Mouse (Mus musculus): ENCODE results near the gene Gast. TPM values are rescaled to one million over a fixed set of nuclear protein-coding genes. Genes with fewer than 3 reads are reported as not detected.
"Not testable (repeated sequence)": the region's sequence is repeated elsewhere in the genome, so short reads cannot be mapped to it uniquely, and the experiment has no call there.

Gast gene
- total and polyA plus RNA-seq, 3 experiments: not detected

DNA sequence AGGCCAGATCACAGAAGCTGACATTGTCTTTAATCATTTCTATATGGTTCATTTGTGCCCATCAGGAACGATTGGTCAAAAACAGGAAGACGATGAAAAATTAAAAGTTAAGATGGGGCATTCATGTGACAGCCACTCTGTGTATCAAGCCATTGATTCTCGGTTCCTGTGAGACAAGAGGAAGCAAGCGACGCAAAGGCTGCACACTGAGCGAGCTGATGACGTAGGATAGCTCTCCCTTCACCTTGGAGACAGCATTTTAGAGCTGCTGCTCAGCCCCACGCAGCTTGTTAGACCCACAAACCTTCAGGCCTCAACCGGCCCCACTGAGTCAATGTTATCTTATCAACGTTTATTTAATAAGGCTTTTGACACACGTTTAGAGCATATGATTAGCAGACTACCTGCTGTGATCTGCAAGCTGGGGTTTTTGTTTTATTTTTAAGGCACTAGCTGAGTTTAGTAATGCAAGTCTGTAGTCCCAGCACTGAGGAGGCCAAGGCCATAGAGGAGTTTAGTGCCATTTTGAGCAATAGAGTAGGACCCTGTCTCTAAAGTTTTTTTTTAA lies 9.1 kb upstream of the Gast start:
- ATAC-seq (ENCODE audit: extremely low read depth, insufficient number of reproducible peaks, low FRiP score, poor library complexity, severe bottlenecking) (no peak), DNase-seq (ENCODE audit: low spot score) (no peak)
- Histone ChIP-seq H3K4me3 (ENCODE audit: low read depth, low read length) (no peak overlapping the region), H3K9me3 (replicated peaks) (no peaks in the 10 kb centered on the region), H3K36me3 (replicated peaks) (peaks cover 23% of the 10 kb centered on the region), H3K4me1 (ENCODE audit: insufficient read depth, low read depth, low read length) (peaks cover 14% of the 10 kb centered on the region), H3K27me3 (ENCODE audit: insufficient read depth, low read length) (peaks cover 15% of the 10 kb centered on the region; the same call in 1 of the 2 replicates)
- TF ChIP-seq GATA2 (IDR thresholded peaks at IDR 0.05; ENCODE audit: borderline replicate concordance, low read depth, low read length) (no peak), GATA1 (IDR thresholded peaks at IDR 0.05; ENCODE audit: borderline replicate concordance, low read length) (no peak), POLR2AphosphoS5 (IDR thresholded peaks at IDR 0.05; ENCODE audit: insufficient replicate concordance, low read depth, low read length) (no peak), TAL1 (conservative IDR thresholded peaks at IDR 0.05; ENCODE audit: low read depth, low read length) (no peak), CTCF (IDR thresholded peaks at IDR 0.05; ENCODE audit: low read depth, low read length) (no peak)

DNA sequence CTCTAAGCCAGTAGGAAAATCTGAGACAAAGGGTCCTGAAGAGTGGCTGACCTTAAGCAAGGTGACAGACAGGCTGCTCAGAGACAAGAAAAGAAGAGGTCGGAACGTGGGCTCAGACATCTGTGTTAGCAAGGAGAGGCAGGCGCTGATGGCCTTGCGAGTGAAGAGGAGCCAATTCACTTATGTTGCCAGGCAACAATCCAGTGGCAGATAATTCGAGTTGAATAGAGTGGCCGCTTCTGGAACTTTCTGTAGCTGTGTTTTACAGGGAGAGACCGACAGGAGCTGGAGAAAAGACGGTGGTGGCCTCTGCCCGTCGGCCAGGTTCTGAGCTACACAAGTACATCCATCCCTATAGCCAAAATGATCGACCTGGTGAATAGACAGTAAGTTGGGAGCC lies 6.9 kb upstream of the Gast start:
- Histone ChIP-seq H3K36me3 (replicated peaks) (peaks cover 6% of the 10 kb centered on the region), H3K4me1 (ENCODE audit: insufficient read depth, low read depth, low read length) (peaks cover 5% of the 10 kb centered on the region), H3K27me3 (ENCODE audit: insufficient read depth, low read length) (peaks cover 23% of the 10 kb centered on the region), H3K9me3 (replicated peaks) (no peaks in the 10 kb centered on the region), H3K4me3 (ENCODE audit: low read depth, low read length) (no peak overlapping the region)
- no peak for DNase-seq (ENCODE audit: low spot score)
- TF ChIP-seq GATA1 (IDR thresholded peaks at IDR 0.05; ENCODE audit: borderline replicate concordance, low read length) (no peak), POLR2AphosphoS5 (IDR thresholded peaks at IDR 0.05; ENCODE audit: insufficient replicate concordance, low read depth, low read length) (no peak), TAL1 (conservative IDR thresholded peaks at IDR 0.05; ENCODE audit: low read depth, low read length) (no peak), GATA2 (IDR thresholded peaks at IDR 0.05; ENCODE audit: borderline replicate concordance, low read depth, low read length) (no peak), CTCF (IDR thresholded peaks at IDR 0.05; ENCODE audit: low read depth, low read length) (no peak)
- no peak for ATAC-seq (ENCODE audit: extremely low read depth, insufficient number of reproducible peaks, low FRiP score, poor library complexity, severe bottlenecking)

DNA sequence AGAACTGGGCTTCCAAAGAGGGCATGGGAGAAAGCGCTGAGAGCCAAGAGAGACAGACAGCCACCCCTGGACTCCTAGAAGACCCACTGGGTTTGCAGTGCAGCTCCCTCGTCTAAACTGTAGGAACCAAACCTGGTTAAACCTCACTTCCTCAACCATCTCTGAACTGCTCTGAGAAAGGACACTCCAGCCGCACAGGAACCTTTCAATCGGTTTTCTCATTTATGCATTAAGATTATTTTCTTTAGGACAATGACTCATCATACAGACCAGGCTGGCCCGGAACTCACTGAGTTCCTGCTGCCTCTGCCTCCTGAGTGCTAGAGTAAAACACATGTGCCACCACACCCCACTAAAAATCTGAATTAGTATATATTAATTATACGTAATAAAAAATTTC lies 6.4 kb upstream of the Gast start:
- no peak for DNase-seq (ENCODE audit: low spot score)
- H3K36me3 ChIP-seq (replicated peaks): peaks cover 2% of the 10 kb centered on the region

DNA sequence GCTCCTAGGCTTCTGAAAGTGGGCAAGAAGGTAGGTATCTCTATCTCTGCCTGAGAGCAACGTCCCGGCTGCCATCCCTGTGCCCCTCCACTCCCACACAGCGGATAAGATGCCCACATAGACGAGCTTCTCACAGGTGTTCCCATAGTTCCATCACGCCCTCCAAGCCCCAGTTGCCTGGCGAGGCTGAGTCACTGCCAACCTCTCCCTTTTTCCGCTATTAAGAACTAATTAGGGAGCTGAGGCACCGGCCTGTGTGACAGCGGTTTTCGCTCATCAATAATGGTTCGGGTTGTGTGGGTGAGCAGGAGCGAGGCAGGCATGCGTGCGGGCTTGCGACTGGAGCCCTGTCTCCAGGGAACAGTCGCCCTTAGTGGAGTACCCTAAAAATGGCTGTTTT lies 4.0 kb upstream of the Gast start:
- DNase-seq (ENCODE audit: low spot score) (no peak), ATAC-seq (ENCODE audit: extremely low read depth, insufficient number of reproducible peaks, low FRiP score, poor library complexity, severe bottlenecking) (no peak)
- Histone ChIP-seq H3K4me1 (ENCODE audit: insufficient read depth, low read depth, low read length) (no peaks in the 10 kb centered on the region; the same call in 1 of the 2 replicates), H3K9me3 (replicated peaks) (no peaks in the 10 kb centered on the region), H3K4me3 (ENCODE audit: low read depth, low read length) (no peak overlapping the region), H3K36me3 (replicated peaks) (no peaks in the 10 kb centered on the region), H3K27me3 (ENCODE audit: insufficient read depth, low read length) (peaks cover 30% of the 10 kb centered on the region)
- TF ChIP-seq TAL1 (conservative IDR thresholded peaks at IDR 0.05; ENCODE audit: low read depth, low read length): no peak

More for the DNA sequence above, 6.4 kb upstream of the Gast start:
- Histone ChIP-seq H3K4me1 (ENCODE audit: insufficient read depth, low read depth, low read length) (peaks cover under 1% of the 10 kb centered on the region; the same call in 1 of the 2 replicates), H3K27me3 (ENCODE audit: insufficient read depth, low read length) (peaks cover 23% of the 10 kb centered on the region), H3K9me3 (replicated peaks) (no peaks in the 10 kb centered on the region), H3K4me3 (ENCODE audit: low read depth, low read length) (no peak overlapping the region)
- TF ChIP-seq POLR2AphosphoS5 (IDR thresholded peaks at IDR 0.05; ENCODE audit: insufficient replicate concordance, low read depth, low read length) (no peak), GATA1 (IDR thresholded peaks at IDR 0.05; ENCODE audit: borderline replicate concordance, low read length) (no peak), TAL1 (conservative IDR thresholded peaks at IDR 0.05; ENCODE audit: low read depth, low read length) (no peak), GATA2 (IDR thresholded peaks at IDR 0.05; ENCODE audit: borderline replicate concordance, low read depth, low read length) (no peak), CTCF (IDR thresholded peaks at IDR 0.05; ENCODE audit: low read depth, low read length) (no peak)
- no peak for ATAC-seq (ENCODE audit: extremely low read depth, insufficient number of reproducible peaks, low FRiP score, poor library complexity, severe bottlenecking)

DNA sequence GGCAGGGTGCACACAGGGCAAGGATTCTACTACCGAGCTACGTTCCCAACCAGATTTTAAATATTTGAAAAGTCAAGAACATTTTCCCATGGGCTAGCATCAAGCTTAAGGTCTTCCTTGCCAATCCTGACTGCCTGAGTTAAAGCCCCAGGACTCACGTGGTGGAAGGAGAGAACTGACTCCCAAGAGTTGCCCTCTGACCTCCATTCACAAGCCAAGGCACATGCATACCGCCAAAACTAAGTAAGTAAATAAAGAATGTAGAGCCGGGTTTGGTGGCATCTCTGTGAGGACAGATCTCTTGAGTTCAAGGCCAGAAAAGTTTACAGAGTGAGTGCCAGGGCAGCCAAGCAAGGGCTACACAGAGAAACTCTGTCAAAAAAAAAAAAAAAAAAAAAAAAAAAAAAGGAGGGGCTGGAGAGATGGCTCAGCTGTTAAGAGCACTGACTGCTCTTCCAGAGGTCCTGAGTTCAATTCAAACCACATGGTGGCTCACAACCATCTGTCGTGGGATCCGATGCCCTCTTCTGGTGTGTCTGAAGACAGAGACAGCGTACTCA lies 3.3 kb upstream of the Gast start:
- not testable (repeated sequence) for DNase-seq (ENCODE audit: low spot score); H3K9me3 ChIP-seq (replicated peaks); ATAC-seq (ENCODE audit: extremely low read depth, insufficient number of reproducible peaks, low FRiP score, poor library complexity, severe bottlenecking); H3K4me1 ChIP-seq (ENCODE audit: insufficient read depth, low read depth, low read length); H3K36me3 ChIP-seq (replicated peaks); H3K4me3 ChIP-seq (ENCODE audit: low read depth, low read length)
- H3K27me3 ChIP-seq (ENCODE audit: insufficient read depth, low read length): peaks cover 30% of the 10 kb centered on the region

DNA sequence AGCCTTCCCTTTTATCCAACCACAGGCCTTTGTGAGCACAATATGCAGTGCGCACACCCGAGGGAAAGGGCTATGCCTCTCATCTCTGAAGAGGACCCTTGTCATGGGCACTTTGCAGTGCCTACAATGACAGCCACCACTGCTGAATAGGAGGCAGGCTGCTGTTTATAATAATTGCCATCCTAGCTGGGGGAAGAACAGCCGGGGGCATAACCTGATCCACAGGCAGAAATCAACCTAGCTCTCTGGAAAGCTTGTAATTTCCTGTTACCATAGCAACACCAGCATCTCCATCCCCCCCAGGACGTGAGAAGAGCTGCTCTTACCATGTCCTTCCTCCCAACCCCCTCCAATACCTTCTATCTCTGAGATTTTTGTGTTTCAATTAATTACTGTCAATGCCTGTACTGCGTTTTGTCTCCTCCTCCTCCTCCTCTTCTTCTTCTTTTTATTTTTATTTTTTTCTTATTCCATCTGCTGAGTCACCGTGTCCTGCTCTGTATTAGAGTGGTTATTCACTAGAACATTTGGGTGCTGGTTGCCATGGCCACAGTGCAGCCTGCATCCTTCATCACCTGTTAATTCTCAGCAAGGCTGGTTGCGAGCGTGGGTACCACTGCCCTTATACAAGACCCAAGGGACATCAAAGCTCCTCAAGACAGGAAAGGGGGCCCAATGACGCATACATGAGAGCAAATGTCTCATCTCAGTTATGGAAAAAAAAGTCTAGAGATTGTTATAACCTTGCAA lies 1.3 kb upstream of the Gast start:
- Histone ChIP-seq H3K27me3 (ENCODE audit: insufficient read depth, low read length) (peaks cover 37% of the 10 kb centered on the region), H3K4me1 (ENCODE audit: insufficient read depth, low read depth, low read length) (no peaks in the 10 kb centered on the region), H3K36me3 (replicated peaks) (no peaks in the 10 kb centered on the region), H3K4me3 (ENCODE audit: low read depth, low read length) (no peak overlapping the region), H3K9me3 (replicated peaks) (no peaks in the 10 kb centered on the region)
- DNase-seq (ENCODE audit: low spot score) (no peak), ATAC-seq (ENCODE audit: extremely low read depth, insufficient number of reproducible peaks, low FRiP score, poor library complexity, severe bottlenecking) (no peak)
- TF ChIP-seq GATA2 (IDR thresholded peaks at IDR 0.05; ENCODE audit: borderline replicate concordance, low read depth, low read length): no peak
- TF ChIP-seq POLR2AphosphoS5 (IDR thresholded peaks at IDR 0.05; ENCODE audit: insufficient replicate concordance, low read depth, low read length): no peak
- no peak for TF ChIP-seq GATA1 (IDR thresholded peaks at IDR 0.05; ENCODE audit: borderline replicate concordance, low read length)
- TF ChIP-seq TAL1 (conservative IDR thresholded peaks at IDR 0.05; ENCODE audit: low read depth, low read length): no peak
- no peak for TF ChIP-seq CTCF (IDR thresholded peaks at IDR 0.05; ENCODE audit: low read depth, low read length)

All from G1E (cell line).